Mouse (Mus musculus) stomach, postnatal 0 days (tissue): Measurements from ENCODE around the gene Sowaha.

ENCODE experiments used
- CTCF ChIP-seq: IDR thresholded peaks from 2 replicates; pipeline ENCODE4 v1.5.1; 2016; ENCODE audit warnings: antibody characterized with exemption, low read depth, mild to moderate bottlenecking, moderate library complexity
- EP300 ChIP-seq: optimal IDR thresholded peaks from 2 replicates; pipeline ENCODE3; 2016; ENCODE audit warnings: antibody characterized with exemption

DNA sequence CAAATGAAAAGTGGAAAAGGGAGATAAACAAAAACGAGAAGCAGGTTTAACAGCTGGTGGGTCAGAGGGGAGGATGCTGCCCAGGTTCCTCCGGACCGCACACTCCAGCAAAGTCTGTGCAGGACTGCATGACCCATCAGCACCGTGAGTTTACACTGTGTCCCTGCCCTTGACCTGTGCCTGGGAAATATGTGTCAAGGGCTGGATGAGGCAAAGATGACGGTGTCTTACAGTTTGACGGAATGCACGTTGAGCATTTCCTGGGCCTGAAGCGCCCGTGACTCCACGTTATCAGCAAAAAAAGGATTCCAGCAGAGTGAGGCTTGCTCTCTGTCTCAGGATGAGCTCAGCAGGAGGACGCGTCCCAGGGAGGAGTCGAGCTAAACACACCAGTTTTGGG, 34.5 kb downstream of the Sowaha start:
- TF ChIP-seq CTCF = no peak
- no peak for TF ChIP-seq EP300
